Mouse (Mus musculus) hindbrain, embryonic 10.5 days (tissue): ENCODE measurements around the gene Zdhhc5. TPM values are rescaled to one million over a fixed set of nuclear protein-coding genes. Genes with fewer than 3 reads are reported as not detected.

Experiments
- DNase-seq: peaks from one replicate; pipeline ENCODE4 v3.0.0-alpha.2; 2017; ENCODE audit warnings: low spot score
- H3K27ac ChIP-seq: fragments of 300-500 bp; sonication (generic); 2 replicates; pipeline ENCODE4 v1.5.1; 2016; ENCODE audit warnings: mild to moderate bottlenecking, moderate library complexity
- H3K27me3 ChIP-seq: fragments of 300-500 bp; sonication (generic); 2 replicates; pipeline ENCODE4 v1.6.1; 2016; ENCODE audit warnings: mild to moderate bottlenecking; ENCODE audit not compliant: poor library complexity, insufficient read depth, severe bottlenecking
- H3K36me3 ChIP-seq: fragments of 300-500 bp; sonication (generic); 2 replicates; pipeline ENCODE4 v1.6.1; 2016; ENCODE audit warnings: mild to moderate bottlenecking, moderate library complexity
- H3K4me1 ChIP-seq: fragments of 300-500 bp; sonication (generic); replicated peaks from 2 replicates; pipeline ENCODE4 v1.6.1; 2016; ENCODE audit warnings: mild to moderate bottlenecking
- H3K4me3 ChIP-seq: fragments of 300-500 bp; sonication (generic); 2 replicates; pipeline ENCODE4 v1.5.1; 2016; ENCODE audit warnings: mild to moderate bottlenecking, moderate library complexity
- H3K9me3 ChIP-seq: fragments of 300-500 bp; sonication (generic); 2 replicates; pipeline ENCODE4 v1.6.1; 2016; ENCODE audit warnings: mild to moderate bottlenecking, moderate library complexity
- WGBS: fragments of 180-500 bp; shearing (Covaris S2); methylation state at CpG from one replicate; pipeline ENCODE4 v1.1.7; 2016; 5-methylcytosine and 5-hydroxymethylcytosine counted together
- polyA plus RNA-seq: library from polyadenylated mRNA; unstranded; fragments of >200 nt; fragmentation: Nextera tagmentation; extraction: Ambion mirVana; gene quantifications from 2 replicates; pipeline ENCODE4 v1.2.1, GENCODE M21; 2016

The Zdhhc5 gene
- 25.4 and 26.7 TPM in 2 replicates for polyA plus RNA-seq

GRCm38 (mm10) chr2:84714811-84715561 is at the start of gene Zdhhc5:
Zdhhc5 (minus strand) TSS chr2:84715180.
- H3K9me3 ChIP-seq = no peaks in the 10 kb centered on the region
- WGBS = under 1% methylated on average over 107 of the region's 107 CpGs
- H3K36me3 ChIP-seq = peaks cover 14% of the 10 kb centered on the region
- H3K4me3 ChIP-seq = peak within 1 kb of the TSS; percentile 96
- H3K27me3 ChIP-seq = no peaks in the 10 kb centered on the region
- H3K4me1 ChIP-seq = peaks cover 27% of the 10 kb centered on the region
- H3K27ac ChIP-seq = peak within 1 kb of the TSS; percentile 97
- peak; percentile 99 for DNase-seq

- no peaks in the 10 kb centered on the region for H3K9me3 ChIP-seq
- H3K4me3 ChIP-seq = no peak overlapping the region
- no peak for DNase-seq
- H3K4me1 ChIP-seq = 0 out of 2 replicates have a peak, but pooled peaks cover 2% of the 10 kb centered on the region
- 72% methylated on average over 1 of the region's 1 CpGs for WGBS
- H3K36me3 ChIP-seq = peaks cover 13% of the 10 kb centered on the region
- no peaks in the 10 kb centered on the region for H3K27me3 ChIP-seq
- no peak overlapping the region for H3K27ac ChIP-seq
These were observed 47.8 kb upstream of the Zdhhc5 start for GRCm38 (mm10) chr2:84762818-84763217.

GRCm38 (mm10) chr2:84762295-84762694 is 47.3 kb upstream of the Zdhhc5 start:
- peaks cover 5% of the 10 kb centered on the region; the same call in 1 of the 2 replicates for H3K4me1 ChIP-seq
- no peaks in the 10 kb centered on the region for H3K9me3 ChIP-seq
- no peaks in the 10 kb centered on the region for H3K27me3 ChIP-seq
- peaks cover 13% of the 10 kb centered on the region for H3K36me3 ChIP-seq
- no peak for DNase-seq
- no peak overlapping the region for H3K4me3 ChIP-seq
- H3K27ac ChIP-seq = no peak overlapping the region
- WGBS = 56% methylated on average over 4 of the region's 4 CpGs

DNA sequence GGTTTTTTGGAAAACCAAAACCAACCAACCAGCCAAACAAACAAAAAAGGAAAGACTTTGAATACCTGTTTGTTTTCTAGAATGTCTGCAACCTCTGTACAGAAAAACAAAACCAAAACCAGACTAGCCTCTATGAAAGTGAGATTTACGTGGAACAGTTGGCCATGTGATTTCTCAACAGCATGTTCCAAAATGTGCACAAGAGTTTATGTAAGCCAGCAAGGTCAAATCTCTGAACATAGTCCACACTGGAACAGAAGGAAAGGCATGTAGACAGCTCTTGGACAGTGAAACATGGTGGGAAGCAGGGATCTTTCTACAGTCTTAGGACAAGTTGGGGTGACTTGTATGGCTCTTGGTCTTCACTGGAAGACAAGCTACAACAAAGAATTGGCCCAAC is 46.9 kb upstream of the Zdhhc5 start:
- H3K4me3 ChIP-seq = no peak overlapping the region
- no peaks in the 10 kb centered on the region for H3K27me3 ChIP-seq
- H3K4me1 ChIP-seq = peaks cover 9% of the 10 kb centered on the region; the same call in 1 of the 2 replicates
- H3K36me3 ChIP-seq = peaks cover 13% of the 10 kb centered on the region
- H3K27ac ChIP-seq = no peak overlapping the region
- 89% methylated on average over 1 of the region's 1 CpGs for WGBS
- no peaks in the 10 kb centered on the region for H3K9me3 ChIP-seq
- DNase-seq = no peak

GRCm38 (mm10) chr2:84761309-84761708 is 46.3 kb upstream of the Zdhhc5 start:
- H3K4me1 ChIP-seq = peaks cover 11% of the 10 kb centered on the region; the same call in 1 of the 2 replicates
- no peaks in the 10 kb centered on the region for H3K9me3 ChIP-seq
- no peak overlapping the region for H3K4me3 ChIP-seq
- DNase-seq = no peak
- peaks cover 13% of the 10 kb centered on the region for H3K36me3 ChIP-seq
- WGBS = 85% methylated on average over 3 of the region's 3 CpGs
- no peak overlapping the region for H3K27ac ChIP-seq
- H3K27me3 ChIP-seq = no peaks in the 10 kb centered on the region

- no peak overlapping the region for H3K27ac ChIP-seq
- DNase-seq = no peak
- H3K4me3 ChIP-seq = no peak overlapping the region
- WGBS = 74% methylated on average over 8 of the region's 8 CpGs
- no peaks in the 10 kb centered on the region for H3K9me3 ChIP-seq
- no peaks in the 10 kb centered on the region for H3K27me3 ChIP-seq
- peaks cover 13% of the 10 kb centered on the region for H3K36me3 ChIP-seq
- peaks cover 11% of the 10 kb centered on the region; the same call in 1 of the 2 replicates for H3K4me1 ChIP-seq
These were observed 45.8 kb upstream of the Zdhhc5 start for GRCm38 (mm10) chr2:84760777-84761176.

GRCm38 (mm10) chr2:84758542-84759127 is 43.7 kb upstream of the Zdhhc5 start:
- no peaks in the 10 kb centered on the region for H3K27me3 ChIP-seq
- H3K4me3 ChIP-seq = no peak overlapping the region
- H3K4me1 ChIP-seq = peaks cover 11% of the 10 kb centered on the region; the same call in 1 of the 2 replicates
- H3K36me3 ChIP-seq = no peaks in the 10 kb centered on the region
- 2% methylated on average over 2 of the region's 2 CpGs for WGBS
- no peak overlapping the region for H3K27ac ChIP-seq
- peak; percentile 23 for DNase-seq
- H3K9me3 ChIP-seq = no peaks in the 10 kb centered on the region

DNA sequence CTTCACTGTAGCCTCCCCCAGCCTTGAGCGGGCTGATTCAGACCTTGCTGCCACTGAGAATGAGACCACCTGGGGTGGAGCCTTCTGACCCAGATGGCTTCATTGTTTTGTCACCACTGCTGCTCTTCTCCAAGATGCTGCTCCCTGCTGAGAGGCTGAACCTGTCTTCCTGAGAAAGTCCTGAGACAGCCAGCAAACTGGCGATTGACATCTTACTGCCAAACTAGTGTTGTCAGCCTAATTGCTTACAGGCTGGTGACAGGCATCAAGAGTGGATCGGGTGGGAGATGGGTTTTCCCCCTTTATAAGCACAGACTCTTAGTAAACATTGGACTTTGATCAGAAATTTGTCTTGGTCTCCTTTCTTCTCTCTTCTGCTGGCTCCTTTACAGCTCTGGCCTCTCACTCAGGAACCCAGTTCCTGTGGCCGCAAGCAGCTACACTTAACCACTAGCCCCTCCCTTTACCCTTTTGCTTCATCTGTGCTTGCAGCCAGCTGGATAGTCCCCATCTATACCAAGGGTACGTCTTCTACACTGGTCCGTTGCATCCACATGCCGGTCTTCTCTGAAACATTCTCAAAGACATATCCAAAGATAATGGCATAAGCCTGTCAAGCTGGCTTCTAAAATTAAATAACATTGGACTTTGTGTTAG is 42.2 kb upstream of the Zdhhc5 start:
- 58% methylated on average over 7 of the region's 7 CpGs for WGBS
- DNase-seq = no peak
- Histone ChIP-seq H3K36me3 (no peaks in the 10 kb centered on the region), H3K27ac (peak overlapping the region; percentile 23; the same call in 1 of the 2 replicates), H3K4me1 (peaks cover 14% of the 10 kb centered on the region; the same call in 1 of the 2 replicates), H3K9me3 (no peaks in the 10 kb centered on the region), H3K4me3 (no peak overlapping the region), H3K27me3 (no peaks in the 10 kb centered on the region)

DNA sequence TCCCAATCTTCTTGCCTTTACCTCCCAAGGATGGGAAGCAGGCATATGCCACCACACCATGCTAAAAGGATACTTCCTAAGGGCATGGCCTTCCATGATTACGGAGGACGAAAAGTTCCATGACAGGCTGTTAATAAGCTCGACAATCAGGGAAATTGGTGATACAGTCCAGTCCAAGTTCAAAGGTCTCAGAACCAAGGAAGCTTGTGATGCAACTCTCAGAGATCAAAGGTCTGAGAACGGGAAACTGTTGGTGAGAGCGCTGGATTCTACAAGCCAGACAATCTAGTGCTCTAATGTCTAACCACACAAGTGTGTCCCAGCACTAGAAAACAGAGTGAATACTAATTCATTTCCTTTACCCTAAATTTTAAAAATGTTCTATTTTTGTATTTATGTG is 41.3 kb upstream of the Zdhhc5 start:
- Histone ChIP-seq H3K36me3 (no peaks in the 10 kb centered on the region), H3K27me3 (no peaks in the 10 kb centered on the region), H3K4me3 (no peak overlapping the region), H3K27ac (no peak overlapping the region), H3K4me1 (peaks cover 14% of the 10 kb centered on the region; the same call in 1 of the 2 replicates), H3K9me3 (no peaks in the 10 kb centered on the region)
- 83% methylated on average over 5 of the region's 5 CpGs for WGBS
- no peak for DNase-seq

DNA sequence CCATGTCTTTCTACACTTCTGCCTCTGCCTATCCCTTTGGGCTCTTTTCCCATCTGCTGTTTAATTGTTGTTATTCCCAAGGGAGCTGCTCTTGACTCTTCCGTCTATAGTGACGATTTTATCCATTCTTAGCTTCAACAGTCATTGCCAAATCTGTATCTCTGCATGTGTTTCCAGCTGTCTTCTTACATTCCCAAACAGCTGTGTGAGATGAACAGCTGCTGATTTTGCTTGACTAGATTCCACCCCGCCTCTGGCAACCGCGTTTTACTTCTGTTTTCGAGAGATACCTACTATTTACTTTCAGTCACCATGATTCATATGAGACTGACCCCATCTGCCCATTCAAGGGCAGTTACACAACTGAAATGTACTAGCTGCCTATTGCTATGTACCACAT is 35.1 kb upstream of the Zdhhc5 start:
- no peak for DNase-seq
- 80% methylated on average over 6 of the region's 6 CpGs for WGBS
- 0 out of 2 replicates have a peak, but pooled peaks cover 8% of the 10 kb centered on the region for H3K27me3 ChIP-seq
- no peaks in the 10 kb centered on the region for H3K9me3 ChIP-seq
- no peak overlapping the region for H3K27ac ChIP-seq
- H3K4me3 ChIP-seq = no peak overlapping the region
- H3K36me3 ChIP-seq = no peaks in the 10 kb centered on the region
- 0 out of 2 replicates have a peak, but pooled peaks cover 3% of the 10 kb centered on the region for H3K4me1 ChIP-seq

DNA sequence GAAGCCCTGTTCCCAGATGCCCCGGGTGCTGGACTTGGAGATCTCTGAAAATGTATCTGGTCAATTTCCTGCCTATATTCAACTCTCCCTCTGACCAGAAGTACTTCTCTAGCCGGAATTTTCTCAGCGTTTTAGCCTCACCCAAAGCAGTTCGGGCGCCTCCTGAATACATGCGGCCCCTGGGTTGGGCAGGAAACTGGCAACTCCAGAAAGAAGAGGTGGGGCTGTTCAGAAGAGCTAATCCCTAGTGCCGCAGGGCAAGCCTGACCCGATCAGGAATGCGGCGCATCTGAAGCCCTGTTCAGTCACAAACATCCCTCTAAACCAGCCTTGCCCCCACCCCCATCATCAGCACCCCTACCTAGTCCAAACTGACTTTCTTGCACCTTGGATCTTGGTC is 29.1 kb upstream of the Zdhhc5 start:
- H3K27ac ChIP-seq = peak overlapping the region; percentile 100
- DNase-seq = no peak
- peak overlapping the region; percentile 81 for H3K4me3 ChIP-seq
- H3K27me3 ChIP-seq = 0 out of 2 replicates have a peak, but pooled peaks cover 8% of the 10 kb centered on the region
- H3K4me1 ChIP-seq = peaks cover 46% of the 10 kb centered on the region
- peaks cover 23% of the 10 kb centered on the region for H3K36me3 ChIP-seq
- WGBS = 2% methylated on average over 10 of the region's 10 CpGs
- H3K9me3 ChIP-seq = no peaks in the 10 kb centered on the region

DNA sequence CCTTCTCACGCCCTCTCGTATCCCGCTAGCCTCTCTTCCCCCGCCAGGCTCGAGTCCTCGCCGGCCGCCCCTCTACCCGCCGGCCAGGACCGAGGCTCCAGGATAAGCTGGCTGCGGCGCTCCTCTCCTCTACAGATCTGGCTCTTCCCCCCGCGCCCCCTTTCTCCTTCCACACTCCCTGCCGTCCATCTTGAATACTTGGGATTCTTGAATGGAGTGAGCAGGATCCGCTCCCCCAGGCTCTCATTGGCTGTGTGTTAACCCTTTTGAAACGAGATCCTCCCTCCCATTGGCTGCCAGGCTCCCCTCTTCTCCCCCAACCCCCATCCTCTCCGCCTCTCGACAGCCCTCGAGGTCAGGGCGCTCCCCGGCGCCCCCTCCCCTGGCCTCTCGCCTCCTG is 28.6 kb upstream of the Zdhhc5 start, which contains the start of gene Gm19426:
Gene Gm19426 (minus strand): TSS at position 95 of the 400 bp plus-strand sequence.
- Histone ChIP-seq H3K36me3 (peaks cover 23% of the 10 kb centered on the region), H3K27me3 (0 out of 2 replicates have a peak, but pooled peaks cover 8% of the 10 kb centered on the region), H3K9me3 (no peaks in the 10 kb centered on the region), H3K27ac (peak within 1 kb of the TSS; percentile 100), H3K4me1 (peaks cover 52% of the 10 kb centered on the region), H3K4me3 (peak within 1 kb of the TSS; percentile 81)
- under 1% methylated on average over 25 of the region's 25 CpGs for WGBS
- DNase-seq = peak; percentile 95
